Mouse (Mus musculus): ENCODE data around the gene Psme4. TPM values are rescaled to one million over a fixed set of nuclear protein-coding genes. Genes with fewer than 3 reads are reported as not detected.

The Psme4 gene
- polyA plus RNA-seq, 1 experiment = 0.90 TPM

- H3K4me3 ChIP-seq (replicated peaks) = no peak overlapping the region
- no peaks in the 10 kb centered on the region for H3K9me3 ChIP-seq (ENCODE audit: control insufficient read depth, low read length)
- TF ChIP-seq TAL1 (IDR thresholded peaks at IDR 0.05; ENCODE audit: low read length) (no peak), GATA1 (IDR thresholded peaks at IDR 0.05; ENCODE audit: low read length) (no peak)
- no peaks in the 10 kb centered on the region for H3K36me3 ChIP-seq (ENCODE audit: control insufficient read depth)
- H3K27me3 ChIP-seq (ENCODE audit: control insufficient read depth) = peaks cover 49% of the 10 kb centered on the region
- H3K4me1 ChIP-seq (ENCODE audit: control insufficient read depth) = no peaks in the 10 kb centered on the region
Observed at GRCm38 (mm10) chr11:30754855-30755530, 16.5 kb upstream of the Psme4 start.

- Histone ChIP-seq H3K36me3 (ENCODE audit: control insufficient read depth) (no peaks in the 10 kb centered on the region), H3K27me3 (ENCODE audit: control insufficient read depth) (peaks cover 5% of the 10 kb centered on the region), H3K4me3 (replicated peaks) (no peak overlapping the region), H3K9me3 (ENCODE audit: control insufficient read depth, low read length) (no peaks in the 10 kb centered on the region), H3K4me1 (ENCODE audit: control insufficient read depth) (no peaks in the 10 kb centered on the region)
- no peak for TF ChIP-seq GATA1 (IDR thresholded peaks at IDR 0.05; ENCODE audit: low read length)
- TF ChIP-seq TAL1 (IDR thresholded peaks at IDR 0.05; ENCODE audit: low read length) = no peak
Observed at GRCm38 (mm10) chr11:30761381-30761780, 10.1 kb upstream of the Psme4 start.

- Histone ChIP-seq H3K27me3 (ENCODE audit: control insufficient read depth) (no peaks in the 10 kb centered on the region; the same call in none of the 2 replicates), H3K36me3 (ENCODE audit: control insufficient read depth) (no peaks in the 10 kb centered on the region)
- TF ChIP-seq GATA1 (IDR thresholded peaks at IDR 0.05; ENCODE audit: low read length) (no peak), TAL1 (IDR thresholded peaks at IDR 0.05; ENCODE audit: low read length) (no peak)
Observed at GRCm38 (mm10) chr11:30761891-30762290, 9.6 kb upstream of the Psme4 start.

GRCm38 (mm10) chr11:30765076-30765475 is 6.5 kb upstream of the Psme4 start:
- Histone ChIP-seq H3K9me3 (ENCODE audit: control insufficient read depth, low read length) (no peaks in the 10 kb centered on the region), H3K4me3 (replicated peaks) (no peak overlapping the region)
- TF ChIP-seq GATA1 (IDR thresholded peaks at IDR 0.05; ENCODE audit: low read length) = no peak
- TF ChIP-seq TAL1 (IDR thresholded peaks at IDR 0.05; ENCODE audit: low read length) = no peak

More at GRCm38 (mm10) chr11:30761891-30762290, 9.6 kb upstream of the Psme4 start:
- H3K9me3 ChIP-seq (ENCODE audit: control insufficient read depth, low read length) = no peaks in the 10 kb centered on the region
- H3K4me3 ChIP-seq (replicated peaks) = no peak overlapping the region
- no peaks in the 10 kb centered on the region for H3K4me1 ChIP-seq (ENCODE audit: control insufficient read depth)

GRCm38 (mm10) chr11:30770817-30771216 is 709 bp upstream of the Psme4 start:
- TF ChIP-seq TAL1 (IDR thresholded peaks at IDR 0.05; ENCODE audit: low read length) (no peak), GATA1 (IDR thresholded peaks at IDR 0.05; ENCODE audit: low read length) (no peak)
- Histone ChIP-seq H3K36me3 (ENCODE audit: control insufficient read depth) (peaks cover 3% of the 10 kb centered on the region), H3K27me3 (ENCODE audit: control insufficient read depth) (no peaks in the 10 kb centered on the region), H3K4me1 (ENCODE audit: control insufficient read depth) (peaks cover 43% of the 10 kb centered on the region), H3K9me3 (ENCODE audit: control insufficient read depth, low read length) (no peaks in the 10 kb centered on the region), H3K4me3 (replicated peaks) (peak overlapping the region; percentile 88)

More at GRCm38 (mm10) chr11:30765076-30765475, 6.5 kb upstream of the Psme4 start:
- no peaks in the 10 kb centered on the region; the same call in 1 of the 2 replicates for H3K27me3 ChIP-seq (ENCODE audit: control insufficient read depth)
- no peaks in the 10 kb centered on the region for H3K36me3 ChIP-seq (ENCODE audit: control insufficient read depth)
- peaks cover 8% of the 10 kb centered on the region for H3K4me1 ChIP-seq (ENCODE audit: control insufficient read depth)

- peaks cover 45% of the 10 kb centered on the region for H3K4me1 ChIP-seq (ENCODE audit: control insufficient read depth)
- TF ChIP-seq TAL1 (IDR thresholded peaks at IDR 0.05; ENCODE audit: low read length) (no peak), GATA1 (IDR thresholded peaks at IDR 0.05; ENCODE audit: low read length) (no peak)
- H3K4me3 ChIP-seq (replicated peaks) = peak overlapping the region; percentile 88
- peaks cover 3% of the 10 kb centered on the region for H3K36me3 ChIP-seq (ENCODE audit: control insufficient read depth)
- no peaks in the 10 kb centered on the region for H3K27me3 ChIP-seq (ENCODE audit: control insufficient read depth)
- no peaks in the 10 kb centered on the region for H3K9me3 ChIP-seq (ENCODE audit: control insufficient read depth, low read length)
Observed at GRCm38 (mm10) chr11:30771904-30772581, 517 bp downstream of the Psme4 start.

- H3K4me3 ChIP-seq (replicated peaks) = peak overlapping the region; percentile 88
- TF ChIP-seq TAL1 (IDR thresholded peaks at IDR 0.05; ENCODE audit: low read length) (no peak), GATA1 (IDR thresholded peaks at IDR 0.05; ENCODE audit: low read length) (no peak)
- H3K4me1 ChIP-seq (ENCODE audit: control insufficient read depth) = peaks cover 47% of the 10 kb centered on the region
- H3K9me3 ChIP-seq (ENCODE audit: control insufficient read depth, low read length) = no peaks in the 10 kb centered on the region
- H3K27me3 ChIP-seq (ENCODE audit: control insufficient read depth) = no peaks in the 10 kb centered on the region
- H3K36me3 ChIP-seq (ENCODE audit: control insufficient read depth) = peaks cover 3% of the 10 kb centered on the region
Observed at GRCm38 (mm10) chr11:30772777-30773417, 1.4 kb downstream of the Psme4 start.

GRCm38 (mm10) chr11:30774638-30775037 is 3.1 kb downstream of the Psme4 start:
- Histone ChIP-seq H3K4me3 (replicated peaks) (no peak overlapping the region), H3K9me3 (ENCODE audit: control insufficient read depth, low read length) (no peaks in the 10 kb centered on the region), H3K27me3 (ENCODE audit: control insufficient read depth) (no peaks in the 10 kb centered on the region), H3K36me3 (ENCODE audit: control insufficient read depth) (peaks cover 3% of the 10 kb centered on the region), H3K4me1 (ENCODE audit: control insufficient read depth) (peaks cover 51% of the 10 kb centered on the region)
- TF ChIP-seq TAL1 (IDR thresholded peaks at IDR 0.05; ENCODE audit: low read length) (no peak), GATA1 (IDR thresholded peaks at IDR 0.05; ENCODE audit: low read length) (no peak)

- Histone ChIP-seq H3K36me3 (ENCODE audit: control insufficient read depth) (peaks cover 3% of the 10 kb centered on the region), H3K4me3 (replicated peaks) (no peak overlapping the region), H3K4me1 (ENCODE audit: control insufficient read depth) (peaks cover 42% of the 10 kb centered on the region), H3K27me3 (ENCODE audit: control insufficient read depth) (no peaks in the 10 kb centered on the region), H3K9me3 (ENCODE audit: control insufficient read depth, low read length) (no peaks in the 10 kb centered on the region)
- TF ChIP-seq GATA1 (IDR thresholded peaks at IDR 0.05; ENCODE audit: low read length) (no peak), TAL1 (IDR thresholded peaks at IDR 0.05; ENCODE audit: low read length) (no peak)
Observed at GRCm38 (mm10) chr11:30777498-30777897, 6.0 kb downstream of the Psme4 start.
